ENCODE assay signal across 28 mouse cellular contexts in genomic region chr9:124103199-124103598, GRCm38 (mm10). TPM values are rescaled to one million over a fixed set of nuclear protein-coding genes. Genes with fewer than 3 reads are reported as not detected.
DNase-seq lines count a peak whose midpoint lies in the region; ATAC-seq and TF ChIP-seq lines count a peak whose summit lies in the region.
"Had no signal": no experiment of that assay in that cellular context is flagged by ENCODE, and none has a peak within 500 bp of the region (broad histone marks: within the 10 kb centered on the region; RNA-seq: fewer than 3 reads in every experiment).

No protein-coding gene starts in this region.

- H3K36me3 ChIP-seq in liver, embryonic 11.5 days (ENCODE audit: control insufficient read depth, insufficient read depth, low read length): no peaks in the 10 kb centered on the region
- H3K36me3 ChIP-seq in liver, embryonic 15.5 days (replicated peaks): no peaks in the 10 kb centered on the region
- H3K36me3 ChIP-seq in embryonic facial prominence, embryonic 10.5 days (replicated peaks): no peaks in the 10 kb centered on the region
- H3K36me3 ChIP-seq: embryonic facial prominence, embryonic 15.5 days; forebrain, embryonic 15.5 days; heart, embryonic 12.5 days; hindbrain, embryonic 12.5 days; midbrain, embryonic 12.5 days; neural tube, embryonic 12.5 days had no signal

- no peak overlapping the region for H3K4me3 ChIP-seq in liver, embryonic 11.5 days (ENCODE audit: low read depth, low read length)
- no peak overlapping the region for H3K4me3 ChIP-seq in liver, embryonic 15.5 days (replicated peaks)
- no peak overlapping the region for H3K4me3 ChIP-seq in layer of hippocampus, adult 2 months
- no peak overlapping the region for H3K4me3 ChIP-seq in embryonic facial prominence, embryonic 10.5 days
- H3K4me3 ChIP-seq: embryonic facial prominence, embryonic 15.5 days; forebrain, embryonic 15.5 days; heart, embryonic 12.5 days; hindbrain, embryonic 12.5 days; midbrain, embryonic 12.5 days; neural tube, embryonic 12.5 days had no signal

- no peaks in the 10 kb centered on the region for H3K9me3 ChIP-seq in liver, embryonic 11.5 days (ENCODE audit: control insufficient read depth, low read length)
- H3K9me3 ChIP-seq in liver, embryonic 15.5 days (replicated peaks): no peaks in the 10 kb centered on the region
- H3K9me3 ChIP-seq in embryonic facial prominence, embryonic 10.5 days: no peaks in the 10 kb centered on the region
- H3K9me3 ChIP-seq: embryonic facial prominence, embryonic 15.5 days; forebrain, embryonic 15.5 days; heart, embryonic 12.5 days; hindbrain, embryonic 12.5 days; midbrain, embryonic 12.5 days; neural tube, embryonic 12.5 days had no signal

- peak; percentile 60; the same call in 1 of the 2 replicates for ATAC-seq in liver, embryonic 11.5 days (replicated peaks; ENCODE audit: low FRiP score)
- peak; percentile 82 for ATAC-seq in granulocyte monocyte progenitor cell, adult 5-6 weeks (replicated peaks; ENCODE audit: poor library complexity, severe bottlenecking)
- ATAC-seq in liver, embryonic 15.5 days (ENCODE audit: insufficient read depth): peak; percentile 44
- peak; percentile 81 for ATAC-seq in megakaryocyte progenitor cell, adult 5-6 weeks (replicated peaks; ENCODE audit: poor library complexity)
- ATAC-seq: CD4-positive, CD25-positive, alpha-beta regulatory T cell, adult 4 months; forebrain, embryonic 15.5 days; inflammation-experienced regulatory T-cells, adult 6 months; Patski had no signal

- no peak overlapping the region for H3K4me2 ChIP-seq in liver, embryonic 11.5 days
- no peak overlapping the region for H3K4me2 ChIP-seq in liver, embryonic 15.5 days
- H3K4me2 ChIP-seq: embryonic facial prominence, embryonic 15.5 days; forebrain, embryonic 15.5 days; heart, embryonic 12.5 days; hindbrain, embryonic 12.5 days; midbrain, embryonic 12.5 days; neural tube, embryonic 12.5 days had no signal

- DNase-seq in liver, embryonic 11.5 days (ENCODE audit: low spot score): no peak
- DNase-seq in liver: no peak
- DNase-seq in layer of hippocampus, adult 2 months (ENCODE audit: low spot score in 2 of 2): no peak
- DNase-seq in embryonic facial prominence, embryonic 10.5 days (ENCODE audit: low spot score): no peak
- DNase-seq in left cerebral cortex, postnatal 10 days (ENCODE audit: extremely low spot score in 1 of 2, low spot score in 2 of 2): no peak
- DNase-seq: adrenal gland, adult 8-10 months; cerebellum, adult 8-10 months; cerebellum, postnatal 36 days; gastrocnemius, postnatal 10 days; heart, adult 18-20 months; heart, postnatal 10 days; kidney, adult 8-10 months; kidney, postnatal 10 days; lung, adult 18-20 months; right cerebral cortex, postnatal 14 days; thymus, postnatal 14 days had no signal

- 0 out of 2 replicates have a peak, but pooled peaks cover 5% of the 10 kb centered on the region for H3K4me1 ChIP-seq in liver, embryonic 11.5 days (replicated peaks; ENCODE audit: control insufficient read depth, insufficient read depth, low read length)
- H3K4me1 ChIP-seq in liver, embryonic 15.5 days (replicated peaks): peaks cover 16% of the 10 kb centered on the region
- no peaks in the 10 kb centered on the region for H3K4me1 ChIP-seq in embryonic facial prominence, embryonic 10.5 days
- H3K4me1 ChIP-seq: embryonic facial prominence, embryonic 15.5 days; forebrain, embryonic 15.5 days; heart, embryonic 12.5 days; hindbrain, embryonic 12.5 days; midbrain, embryonic 12.5 days; neural tube, embryonic 12.5 days had no signal

- intact Hi-C loops in left cerebral cortex, postnatal 10 days (cut with DNase I): no loop called here

- no peaks in the 10 kb centered on the region for H3K27me3 ChIP-seq in liver, embryonic 11.5 days (replicated peaks; ENCODE audit: control insufficient read depth, insufficient read depth, low read length)
- H3K27me3 ChIP-seq in liver, embryonic 15.5 days: no peaks in the 10 kb centered on the region
- H3K27me3 ChIP-seq in embryonic facial prominence, embryonic 10.5 days (replicated peaks; ENCODE audit: low read depth, poor library complexity, severe bottlenecking): no peaks in the 10 kb centered on the region
- H3K27me3 ChIP-seq: embryonic facial prominence, embryonic 15.5 days; forebrain, embryonic 15.5 days; heart, embryonic 12.5 days; hindbrain, embryonic 12.5 days; midbrain, embryonic 12.5 days; neural tube, embryonic 12.5 days; Patski had no signal

- TF ChIP-seq CTCF in layer of hippocampus, adult 2 months (conservative IDR thresholded peaks at IDR 0.05): no peak

- H3K9ac ChIP-seq in liver, embryonic 11.5 days (ENCODE audit: low read depth, low read length): no peak overlapping the region
- H3K9ac ChIP-seq in liver, embryonic 15.5 days: no peak overlapping the region
- H3K9ac ChIP-seq: embryonic facial prominence, embryonic 15.5 days; forebrain, embryonic 15.5 days; heart, embryonic 12.5 days; hindbrain, embryonic 12.5 days; midbrain, embryonic 12.5 days; neural tube, embryonic 12.5 days had no signal

- H3K27ac ChIP-seq in liver, embryonic 11.5 days (ENCODE audit: low read depth, low read length): no peak overlapping the region
- H3K27ac ChIP-seq in liver, embryonic 15.5 days (replicated peaks): no peak overlapping the region
- no peak overlapping the region for H3K27ac ChIP-seq in layer of hippocampus, adult 2 months
- no peak overlapping the region for H3K27ac ChIP-seq in embryonic facial prominence, embryonic 10.5 days (replicated peaks)
- H3K27ac ChIP-seq: embryonic facial prominence, embryonic 15.5 days; forebrain, embryonic 15.5 days; hindbrain, embryonic 12.5 days; midbrain, embryonic 12.5 days; neural tube, embryonic 12.5 days had no signal

- 38% methylated on average over 1 of the region's 1 CpGs for WGBS in liver, embryonic 11.5 days
- 6% methylated on average over 1 of the region's 1 CpGs for WGBS in liver, embryonic 15.5 days (ENCODE audit: insufficient replicate concordance)
- WGBS in embryonic facial prominence, embryonic 10.5 days: 73% methylated on average over 1 of the region's 1 CpGs

RNA-seq across cellular contexts. Expression of gene Ccr2, which starts 1.4 kb away (rescaled TPM):
- 0.64 and 0.80 TPM in 2 replicates for polyA plus RNA-seq in liver, embryonic 11.5 days (2014; fragmentation: Nextera tagmentation; extraction: Ambion mirVana)
- total RNA-seq in granulocyte monocyte progenitor cell, adult 5-6 weeks (2014; fragmentation: Nextera tagmentation): 77.9 and 81.0 TPM in 2 replicates
- total RNA-seq in granulocyte monocyte progenitor cell, adult 5-6 weeks (2017): 132 and 146 TPM in 2 replicates
- polyA plus RNA-seq in liver, embryonic 15.5 days (2015; fragmentation: Nextera tagmentation; extraction: Ambion mirVana): 6.1 and 6.4 TPM in 2 replicates
- total RNA-seq in megakaryocyte progenitor cell, adult 5-6 weeks (2015): 75.3 and 101 TPM in 2 replicates
- total RNA-seq in megakaryocyte progenitor cell, adult 5-6 weeks (2017): 102 and 119 TPM in 2 replicates
- under 1 TPM in 1 of 2 experiments, not detected in 1; 0.23 TPM for total RNA-seq in layer of hippocampus, adult 2 months (2021)
- polyA plus RNA-seq in embryonic facial prominence, embryonic 10.5 days (2016; fragmentation: Nextera tagmentation; extraction: Ambion mirVana): 0.13 and 0.30 TPM in 2 replicates
- under 1 TPM; 0.06 to 0.24 TPM for total RNA-seq in left cerebral cortex, postnatal 10 days (2021)
- polyA plus RNA-seq: Patski had no signal

RNA-seq across cellular contexts. Expression of gene Ccr5, which starts 18.1 kb away (rescaled TPM):
- 1.1 and 2.7 TPM in 2 replicates for polyA plus RNA-seq in liver, embryonic 11.5 days (2014; fragmentation: Nextera tagmentation; extraction: Ambion mirVana)
- 0.04 and 2.4 TPM in 2 replicates for total RNA-seq in granulocyte monocyte progenitor cell, adult 5-6 weeks (2014; fragmentation: Nextera tagmentation)
- 0.31 and 0.34 TPM in 2 replicates for total RNA-seq in granulocyte monocyte progenitor cell, adult 5-6 weeks (2017)
- 0.99 and 1.9 TPM in 2 replicates for polyA plus RNA-seq in liver, embryonic 15.5 days (2015; fragmentation: Nextera tagmentation; extraction: Ambion mirVana)
- total RNA-seq in megakaryocyte progenitor cell, adult 5-6 weeks (2015): 0.39 and 3.8 TPM in 2 replicates
- total RNA-seq in megakaryocyte progenitor cell, adult 5-6 weeks (2017): 0.54 and 0.87 TPM in 2 replicates
- total RNA-seq in layer of hippocampus, adult 2 months (2021): 10 to 100 TPM in 1 of 2 experiments, 1 to 10 TPM in 1; 7.9 to 10.2 TPM
- 0.42 TPM in 1 of 2 replicates, not detected in the other for polyA plus RNA-seq in embryonic facial prominence, embryonic 10.5 days (2016; fragmentation: Nextera tagmentation; extraction: Ambion mirVana)
- total RNA-seq in left cerebral cortex, postnatal 10 days (2021): 1 to 10 TPM; 6.0 to 7.4 TPM
- polyA plus RNA-seq: Patski had no signal

Comparison
In these comparisons a context has a peak if more than half of its experiments do, and no peak if none do; other contexts are left out.
1. RNA of gene Ccr2, which starts 1.4 kb away (total RNA-seq): 77.9 to 146 TPM in granulocyte monocyte progenitor cell, adult 5-6 weeks and 75.3 to 119 TPM in megakaryocyte progenitor cell, adult 5-6 weeks; 0.06 to 0.24 TPM in left cerebral cortex, postnatal 10 days and 0.23 TPM in layer of hippocampus, adult 2 months; every median in the first group is over 10 times any median in the second.
2. Peak in every context shown above with its lines, with median percentiles within 50 percentile points of each other: ATAC-seq.